Mouse (Mus musculus) ES-Bruce4 (cell line): Measurements from ENCODE around the gene Hspb3.

Experiments used
- CTCF ChIP-seq: IDR thresholded peaks from one replicate; pipeline ENCODE4 v1.8.1; 2011; ENCODE audit warnings: low read depth, low read length
- POLR2A ChIP-seq: IDR thresholded peaks from one replicate; pipeline ENCODE4 v1.8.1; 2011; ENCODE audit warnings: low read length; ENCODE audit not compliant: insufficient read depth

DNA sequence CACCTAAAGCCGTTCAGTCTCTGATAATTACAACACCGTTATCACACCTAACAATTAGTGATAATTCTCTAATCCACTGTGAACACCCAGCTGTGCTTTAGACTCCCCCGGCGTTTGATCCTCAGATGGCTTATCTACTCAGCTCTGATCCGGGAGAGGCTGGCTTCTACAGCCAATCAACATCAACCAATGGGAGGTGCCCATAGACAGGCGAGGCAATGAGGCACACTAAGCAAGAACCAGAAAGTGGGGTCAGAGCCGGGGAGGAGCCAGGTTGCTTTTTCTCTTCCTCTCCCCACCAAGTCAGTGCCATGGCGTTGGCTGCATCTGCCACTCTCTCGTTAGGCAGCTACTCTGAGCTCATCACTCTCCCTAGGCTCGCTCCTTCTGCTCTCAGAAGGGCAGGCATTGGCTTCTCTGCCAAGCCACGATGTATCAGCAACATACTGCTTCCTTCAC, 36.0 kb upstream of the Hspb3 start:
- TF ChIP-seq POLR2A (no peak), CTCF (no peak)
